Mouse (Mus musculus) ovary, adult 2 months (tissue): ENCODE results near the gene Gm17545. TPM values are rescaled to one million over a fixed set of nuclear protein-coding genes. Genes with fewer than 3 reads are reported as not detected.

Experiments used
- polyA plus RNA-seq: library from polyadenylated mRNA; depleted of rRNA; stranded (reverse); fragments of >200 nt; gene quantifications from 2 replicates; pipeline ENCODE4 v1.2.3, GENCODE M21; 2012; rRNA removed

Gm17545 gene
- polyA plus RNA-seq: not detected in 2 replicates

GRCm38 (mm10) chr9:22453990-22454389 lies at the start of gene Gm17545:
TSS of gene Gm17545 (plus strand) at chr9:22454290.

GRCm38 (mm10) chr9:22411002-22411857 lies 42.9 kb upstream of the Gm17545 start, which contains the start of gene 9530077C05Rik:
TSS of gene 9530077C05Rik (plus strand) at chr9:22411513.

GRCm38 (mm10) chr9:22469643-22470042 lies 15.6 kb downstream of the Gm17545 start, which contains the start of gene Rp9:
TSS of gene Rp9 (minus strand) at chr9:22469743.

GRCm38 (mm10) chr9:22475424-22475868 lies 21.4 kb downstream of the Gm17545 start, which contains the start of gene Bbs9:
TSS of gene Bbs9 (plus strand) at chr9:22475715.

Other genes starting within 250 kb of the Gm17545 start
- gene Zfp809, start 228.6 kb upstream of the Gm17545 start, polyA plus RNA-seq: 20.5 and 21.0 TPM in 2 replicates
- gene Zfp599, start 194.4 kb upstream of the Gm17545 start, polyA plus RNA-seq: 0.20 TPM in 2 replicates
- gene Zfp810, start 146.6 kb upstream of the Gm17545 start, polyA plus RNA-seq: 6.2 and 7.7 TPM in 2 replicates
- 2.6 and 3.5 TPM in 2 replicates for gene Anln, start 65.1 kb upstream of the Gm17545 start, polyA plus RNA-seq
- 2.0 and 2.3 TPM in 2 replicates for gene 9530077C05Rik, start 42.8 kb upstream of the Gm17545 start, polyA plus RNA-seq
- gene Rp9, start 15.5 kb downstream of the Gm17545 start, polyA plus RNA-seq: 84.5 and 122 TPM in 2 replicates
- gene Bbs9, start 21.4 kb downstream of the Gm17545 start, polyA plus RNA-seq: 16.3 and 21.9 TPM in 2 replicates